Mouse (Mus musculus) thymus, adult 2 months (tissue): ENCODE measurements around the gene C2cd3. TPM values are rescaled to one million over a fixed set of nuclear protein-coding genes. Genes with fewer than 3 reads are reported as not detected.

Experiments used
- DNase-seq: peaks from one replicate; pipeline ENCODE4 v3.0.0; 2021
- H3K27ac ChIP-seq: fragments of 200-500 bp; 2 replicates; pipeline ENCODE4 v1.5.1; 2012; ENCODE audit warnings: low read length, control low read depth; ENCODE audit not compliant: control insufficient read depth, insufficient read depth
- H3K27me3 ChIP-seq: fragments of 200-500 bp; 2 replicates; pipeline ENCODE4 v1.6.1; 2012; ENCODE audit warnings: mild to moderate bottlenecking, low read length, moderate library complexity, mixed read lengths; ENCODE audit not compliant: control insufficient read depth, insufficient read depth
- H3K36me3 ChIP-seq: fragments of 200-500 bp; 2 replicates; pipeline ENCODE4 v1.6.1; 2012; ENCODE audit warnings: mild to moderate bottlenecking, low read length, moderate library complexity; ENCODE audit not compliant: control insufficient read depth, insufficient read depth
- H3K4me1 ChIP-seq: fragments of 200-500 bp; replicated peaks from 2 replicates; pipeline ENCODE4 v1.6.1; 2012; ENCODE audit warnings: low read length; ENCODE audit not compliant: control insufficient read depth, insufficient read depth
- H3K4me3 ChIP-seq: fragments of 200-500 bp; 2 replicates; pipeline ENCODE4 v1.5.1; 2012; ENCODE audit warnings: mild to moderate bottlenecking, low read length, control low read depth, moderate library complexity; ENCODE audit not compliant: control insufficient read depth, insufficient read depth
- CTCF ChIP-seq: fragments of 200-500 bp; IDR thresholded peaks from 2 replicates; pipeline ENCODE4 v1.5.1; 2012; ENCODE audit warnings: mild to moderate bottlenecking, control low read depth, low read length, moderate library complexity, borderline replicate concordance; ENCODE audit not compliant: control insufficient read depth, poor library complexity, insufficient read depth; ENCODE audit errors: extremely low read depth
- POLR2A ChIP-seq: fragments of 200-500 bp; IDR thresholded peaks from 2 replicates; pipeline ENCODE4 v1.6.1; 2012; ENCODE audit warnings: mild to moderate bottlenecking, low read length, control low read depth, moderate library complexity; ENCODE audit not compliant: control insufficient read depth, poor library complexity, insufficient read depth; ENCODE audit errors: extremely low read depth
- WGBS: fragments of 180-500 bp; shearing (Covaris S2); methylation state at CpG from one replicate; pipeline ENCODE4 v1.1.7; 2018; 5-methylcytosine and 5-hydroxymethylcytosine counted together
- polyA plus RNA-seq: library from polyadenylated mRNA; depleted of rRNA; stranded (reverse); fragments of >200 nt; gene quantifications from 2 replicates; pipeline ENCODE4 v1.2.3, GENCODE M21; 2012

Gene C2cd3
- polyA plus RNA-seq, 1 experiment = 52.2 TPM

GRCm38 (mm10) chr7:100465656-100466309 lies 93.8 kb downstream of the C2cd3 start:
- no peak overlapping the region for H3K4me3 ChIP-seq
- H3K36me3 ChIP-seq = peaks cover 11% of the 10 kb centered on the region; the same call in 1 of the 2 replicates
- 64% methylated on average over 5 of the region's 5 CpGs for WGBS
- DNase-seq = no peak
- H3K4me1 ChIP-seq = no peaks in the 10 kb centered on the region
- TF ChIP-seq POLR2A (no peak), CTCF (no peak)
- H3K27me3 ChIP-seq = no peaks in the 10 kb centered on the region
- H3K27ac ChIP-seq = peak overlapping the region; percentile 18; the same call in 1 of the 2 replicates

GRCm38 (mm10) chr7:100466781-100467510 lies 94.9 kb downstream of the C2cd3 start:
- H3K27ac ChIP-seq = no peak overlapping the region
- H3K4me1 ChIP-seq = no peaks in the 10 kb centered on the region

GRCm38 (mm10) chr7:100468761-100469160 lies 96.7 kb downstream of the C2cd3 start:
- 98% methylated on average over 6 of the region's 6 CpGs for WGBS
- peaks cover 6% of the 10 kb centered on the region; the same call in 1 of the 2 replicates for H3K4me1 ChIP-seq

More at GRCm38 (mm10) chr7:100466781-100467510, 94.9 kb downstream of the C2cd3 start:
- Histone ChIP-seq H3K4me3 (no peak overlapping the region), H3K27me3 (no peaks in the 10 kb centered on the region), H3K36me3 (peaks cover 11% of the 10 kb centered on the region; the same call in 1 of the 2 replicates)
- 96% methylated on average over 11 of the region's 11 CpGs for WGBS
- no peak for DNase-seq
- TF ChIP-seq POLR2A = no peak

GRCm38 (mm10) chr7:100469502-100469901 lies 97.5 kb downstream of the C2cd3 start:
- Histone ChIP-seq H3K36me3 (peaks cover 4% of the 10 kb centered on the region; the same call in 1 of the 2 replicates), H3K4me1 (peaks cover 6% of the 10 kb centered on the region; the same call in 1 of the 2 replicates), H3K4me3 (no peak overlapping the region), H3K27me3 (no peaks in the 10 kb centered on the region), H3K27ac (no peak overlapping the region)
- TF ChIP-seq CTCF = no peak
- no peak for TF ChIP-seq POLR2A
- no peak for DNase-seq
- 97% methylated on average over 1 of the region's 1 CpGs for WGBS

More at GRCm38 (mm10) chr7:100468761-100469160, 96.7 kb downstream of the C2cd3 start:
- Histone ChIP-seq H3K27me3 (no peaks in the 10 kb centered on the region), H3K36me3 (peaks cover 4% of the 10 kb centered on the region; the same call in 1 of the 2 replicates), H3K27ac (no peak overlapping the region), H3K4me3 (no peak overlapping the region)
- TF ChIP-seq CTCF = no peak
- TF ChIP-seq POLR2A = no peak
- no peak for DNase-seq

- 96% methylated on average over 11 of the region's 11 CpGs for WGBS
- DNase-seq = no peak
- TF ChIP-seq CTCF (no peak), POLR2A (no peak)
- Histone ChIP-seq H3K36me3 (peaks cover 4% of the 10 kb centered on the region; the same call in 1 of the 2 replicates), H3K27me3 (no peaks in the 10 kb centered on the region), H3K27ac (no peak overlapping the region), H3K4me1 (peaks cover 6% of the 10 kb centered on the region; the same call in 1 of the 2 replicates), H3K4me3 (no peak overlapping the region)
Measured at GRCm38 (mm10) chr7:100470796-100471406, 98.9 kb downstream of the C2cd3 start.

GRCm38 (mm10) chr7:100471407-100471797 lies 99.4 kb downstream of the C2cd3 start:
- Histone ChIP-seq H3K4me1 (peaks cover 6% of the 10 kb centered on the region; the same call in 1 of the 2 replicates), H3K27me3 (no peaks in the 10 kb centered on the region), H3K4me3 (no peak overlapping the region), H3K36me3 (peaks cover 4% of the 10 kb centered on the region; the same call in 1 of the 2 replicates), H3K27ac (no peak overlapping the region)
- no peak for TF ChIP-seq POLR2A
- TF ChIP-seq CTCF = no peak
- WGBS = 95% methylated on average over 1 of the region's 1 CpGs
- no peak for DNase-seq
